Mouse (Mus musculus): ENCODE measurements around the gene Kalrn. TPM values are rescaled to one million over a fixed set of nuclear protein-coding genes. Genes with fewer than 3 reads are reported as not detected.

Kalrn gene
- total RNA-seq, 2 experiments from 2014 or later: 419 to 451 TPM

DNA sequence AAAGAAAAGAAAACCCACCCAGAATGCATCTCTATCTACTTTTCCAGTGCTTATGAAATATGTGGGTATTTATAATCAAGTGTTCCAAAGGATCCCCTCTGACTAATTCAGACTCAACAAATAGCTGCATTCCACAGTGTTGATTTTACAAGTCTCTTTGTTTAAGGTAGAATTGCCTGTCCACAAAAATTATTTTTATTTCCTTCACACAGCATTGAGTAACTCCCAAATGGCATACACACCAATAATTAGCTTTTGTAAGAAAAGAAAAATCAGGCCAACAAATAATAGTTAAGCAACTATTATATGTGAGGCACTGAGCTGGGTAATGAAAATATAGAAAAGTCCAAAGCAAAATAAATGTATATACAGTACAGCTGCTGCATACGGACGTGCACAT, 12.9 kb downstream of the Kalrn start:
- no peak for DNase-seq (ENCODE audit: low spot score in 2 of 2)

DNA sequence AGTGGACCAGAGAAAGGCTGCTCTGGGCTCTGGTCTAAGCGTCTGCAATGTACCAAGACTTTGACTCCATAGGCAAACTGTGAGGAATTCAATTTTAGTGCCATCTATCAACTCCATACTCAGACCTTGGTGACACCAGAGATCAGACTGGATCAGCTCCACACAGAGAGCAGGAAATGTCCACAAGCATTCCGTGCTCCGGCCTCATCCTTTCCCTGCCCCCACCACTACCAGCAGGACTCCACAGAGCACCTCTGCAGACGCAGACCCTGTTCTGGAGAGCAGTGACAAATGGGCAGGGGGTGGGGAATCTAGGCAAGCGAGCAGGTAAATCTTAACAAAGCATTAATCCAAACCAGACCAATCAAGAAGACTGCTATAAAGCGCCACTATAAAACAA, 15.4 kb downstream of the Kalrn start:
- no peak for DNase-seq (ENCODE audit: low spot score in 2 of 2)

DNA sequence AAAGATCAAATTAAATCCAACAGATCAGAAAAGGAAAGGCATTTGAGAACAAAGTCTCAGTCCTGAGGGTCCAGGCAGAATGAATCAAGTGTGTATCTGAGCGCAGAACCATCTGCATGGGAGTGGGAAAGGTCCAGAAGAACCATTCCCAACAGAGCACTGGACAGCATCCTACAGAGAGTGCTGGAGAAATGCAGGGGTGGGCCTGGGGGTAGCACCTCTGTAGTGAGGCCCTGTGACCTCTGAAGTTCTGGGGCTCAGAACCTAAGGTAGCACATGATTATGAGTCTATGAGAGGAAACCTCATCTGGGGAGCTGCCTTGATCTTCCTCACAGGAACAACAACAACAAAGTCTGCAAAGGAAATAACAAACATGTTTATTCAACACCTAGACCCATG, 20.6 kb downstream of the Kalrn start:
- no peak for DNase-seq (ENCODE audit: low spot score in 2 of 2)

DNA sequence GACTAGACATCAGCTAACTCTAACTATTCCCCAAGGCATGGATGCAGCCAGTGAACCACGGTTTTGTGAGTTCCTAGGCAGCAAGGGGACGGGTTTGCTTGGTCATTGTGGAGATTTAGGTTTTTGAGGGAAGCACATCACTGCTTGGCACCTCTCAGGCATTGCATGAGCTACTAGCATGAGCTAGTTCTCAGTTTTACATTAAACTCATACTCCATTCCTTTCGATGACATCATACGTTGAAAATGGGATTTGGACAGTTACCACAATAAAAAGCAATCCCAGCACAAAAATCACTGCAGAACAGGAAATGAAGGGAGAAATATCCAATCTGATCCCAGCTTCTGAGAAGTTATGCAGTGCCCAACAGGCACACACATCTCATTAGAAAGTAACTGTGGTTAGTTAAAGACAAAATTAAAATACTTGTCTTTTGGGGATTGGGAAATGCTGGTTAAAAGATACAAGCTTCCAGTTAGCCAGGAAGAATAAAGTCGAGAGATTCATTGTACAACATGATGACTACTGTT, 23.8 kb downstream of the Kalrn start:
- DNase-seq (ENCODE audit: low spot score in 2 of 2): no peak

DNA sequence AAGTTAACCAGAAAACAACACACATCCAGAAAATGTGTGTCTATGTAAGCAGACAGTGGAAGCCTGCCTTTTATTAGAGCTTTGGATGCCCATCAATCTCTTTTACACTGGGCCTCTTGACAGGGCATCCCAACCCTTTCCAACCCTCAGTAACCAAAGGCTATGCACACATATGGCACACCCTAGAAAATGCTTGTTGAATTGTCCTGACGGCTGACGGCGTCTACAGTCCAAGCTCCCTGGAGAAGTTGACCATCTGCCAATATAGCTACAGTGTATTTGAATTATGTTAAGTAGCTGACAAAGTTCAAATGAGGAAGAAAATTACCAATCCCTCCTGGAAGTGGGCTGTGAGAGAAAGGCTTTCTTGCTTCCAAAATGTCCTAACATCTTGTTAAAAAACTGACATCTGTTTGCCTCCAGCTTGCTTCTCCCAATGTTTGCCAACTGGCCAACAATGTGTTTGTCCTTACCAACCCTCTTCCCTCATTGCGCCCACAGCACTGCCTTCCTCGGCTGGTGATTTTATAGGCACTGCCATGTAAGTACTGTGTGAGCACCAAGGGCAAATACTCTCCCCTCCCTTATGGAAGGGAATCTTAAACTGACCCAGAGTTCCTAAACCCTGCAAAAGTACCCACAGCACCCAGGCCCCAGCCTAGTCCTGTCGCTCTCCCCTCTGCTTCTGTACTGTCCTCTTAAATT, 26.4 kb downstream of the Kalrn start:
- DNase-seq (ENCODE audit: low spot score in 2 of 2): peak in 1 of 2 experiments; percentile 39

DNA sequence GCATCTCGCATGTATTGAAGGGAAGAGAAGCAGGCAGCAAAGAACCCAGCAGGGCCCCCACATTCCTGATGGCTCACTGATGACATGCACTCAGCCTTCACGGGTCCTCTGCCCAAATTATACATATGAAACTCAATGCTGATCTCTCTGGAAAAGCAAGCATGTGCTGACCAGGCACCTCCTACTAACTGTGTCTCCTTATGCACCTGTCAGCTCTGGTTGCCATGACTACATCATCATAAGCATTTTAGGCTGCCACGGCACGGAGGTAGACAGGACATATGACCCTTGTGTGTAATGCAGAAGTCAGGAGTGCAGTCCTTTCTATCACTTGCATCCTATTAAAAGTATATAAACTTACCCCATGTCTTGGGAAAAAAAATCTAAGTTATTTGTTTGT, 29.6 kb downstream of the Kalrn start:
- DNase-seq (ENCODE audit: low spot score in 2 of 2): no peak

DNA sequence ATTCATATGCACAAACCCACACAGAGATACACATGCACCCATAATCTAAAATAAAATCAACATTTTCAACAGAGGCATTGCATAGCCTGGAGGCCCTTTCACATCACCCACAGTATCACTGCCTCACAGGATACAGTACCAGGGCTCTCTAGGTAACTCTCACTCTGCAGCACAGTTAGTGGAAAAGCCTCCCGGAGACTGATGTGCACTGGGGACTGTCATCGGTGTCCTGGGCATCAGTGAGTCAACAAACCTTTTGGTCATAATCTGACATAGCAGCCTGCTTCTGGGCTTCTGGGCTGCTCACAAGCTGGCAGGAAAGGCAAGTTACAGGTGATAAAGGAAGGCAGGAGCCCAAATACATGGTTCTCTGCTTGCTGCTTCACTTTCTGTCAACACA, 31.0 kb downstream of the Kalrn start:
- no peak for DNase-seq (ENCODE audit: low spot score in 2 of 2)

DNA sequence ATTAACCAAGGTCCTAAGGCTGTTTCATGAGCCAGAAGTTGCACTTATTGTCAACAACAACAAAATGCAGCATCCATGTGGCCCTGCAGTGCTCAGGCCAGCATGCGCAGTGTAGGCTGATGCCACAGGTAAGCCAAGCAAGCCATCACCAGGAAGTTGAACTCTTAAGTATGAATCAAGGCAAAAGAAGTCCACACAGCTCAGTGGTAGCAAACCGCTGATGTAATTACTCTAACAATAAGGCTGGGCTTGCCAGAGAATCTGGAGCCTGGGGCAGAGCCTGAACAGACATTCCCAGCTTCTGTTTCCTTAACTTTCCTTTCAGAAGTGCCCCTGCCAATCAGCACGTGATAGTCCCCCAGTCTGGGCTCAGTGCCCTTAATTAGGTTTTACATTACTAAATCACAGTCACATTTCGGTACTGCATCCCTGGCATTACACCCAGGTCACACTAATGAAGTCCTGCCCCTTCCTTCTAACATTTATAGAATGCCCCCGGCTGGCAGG, 34.6 kb downstream of the Kalrn start:
- peak in 1 of 2 experiments; percentile 43 for DNase-seq (ENCODE audit: low spot score in 2 of 2)

DNA sequence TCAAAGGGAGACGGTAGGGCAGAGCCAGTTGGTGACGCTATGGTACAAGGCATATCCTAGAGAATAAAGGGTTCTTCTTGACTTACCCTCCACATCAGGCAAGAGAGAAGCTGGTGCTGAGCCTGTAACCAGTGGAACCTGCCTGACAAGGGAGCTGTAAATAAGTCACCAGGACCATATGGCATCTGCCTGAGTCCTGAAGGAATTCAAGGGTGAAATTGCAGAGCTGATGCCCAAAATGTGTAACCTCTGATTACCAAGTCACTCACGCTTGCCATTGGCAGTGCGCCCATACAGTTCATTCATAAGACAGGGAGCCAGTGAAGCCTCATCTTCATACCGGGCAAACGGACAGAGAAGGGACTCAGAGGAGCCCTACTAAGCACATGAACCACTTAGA, 37.0 kb downstream of the Kalrn start:
- DNase-seq (ENCODE audit: low spot score in 2 of 2): no peak

DNA sequence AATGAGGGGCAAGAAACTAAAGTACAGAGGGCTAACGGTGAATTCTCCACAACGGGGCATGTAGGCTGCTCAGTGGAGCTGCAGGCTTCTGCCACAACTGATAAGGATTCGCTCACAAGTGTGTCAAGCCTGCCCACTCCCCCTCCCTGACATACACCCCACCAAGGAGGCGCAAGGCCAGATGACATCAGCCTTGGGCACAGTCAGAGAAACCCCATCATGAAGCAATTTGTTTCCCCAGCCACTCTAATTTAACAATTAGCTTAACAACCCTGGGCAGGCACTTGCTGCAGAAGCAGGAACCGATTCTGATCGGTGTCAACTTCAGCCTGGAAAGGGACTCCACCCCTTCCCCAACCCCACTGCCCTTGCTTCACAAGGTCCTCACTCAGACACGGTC, 38.2 kb downstream of the Kalrn start:
- no peak for DNase-seq (ENCODE audit: low spot score in 2 of 2)

DNA sequence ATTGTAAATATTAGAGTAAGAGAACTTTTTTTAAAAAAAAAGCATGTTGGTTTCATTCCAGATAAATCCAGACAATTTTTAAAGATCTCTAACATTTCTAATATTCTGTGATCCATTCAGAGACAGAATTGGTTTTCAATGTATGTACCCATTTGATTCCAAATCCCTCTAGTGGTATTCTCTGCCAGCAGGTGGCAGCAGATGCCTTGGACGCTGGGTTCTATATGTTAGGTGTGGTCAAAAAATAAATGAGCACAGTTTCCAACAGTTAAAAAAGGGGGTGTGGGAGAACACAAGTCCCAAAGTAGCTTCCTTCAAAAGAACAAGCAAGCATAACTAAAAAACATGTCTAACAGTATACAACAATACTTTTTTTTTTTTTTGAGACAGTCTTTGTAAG, 41.8 kb downstream of the Kalrn start:
- DNase-seq (ENCODE audit: low spot score in 2 of 2): peak in 1 of 2 experiments; percentile 57

DNA sequence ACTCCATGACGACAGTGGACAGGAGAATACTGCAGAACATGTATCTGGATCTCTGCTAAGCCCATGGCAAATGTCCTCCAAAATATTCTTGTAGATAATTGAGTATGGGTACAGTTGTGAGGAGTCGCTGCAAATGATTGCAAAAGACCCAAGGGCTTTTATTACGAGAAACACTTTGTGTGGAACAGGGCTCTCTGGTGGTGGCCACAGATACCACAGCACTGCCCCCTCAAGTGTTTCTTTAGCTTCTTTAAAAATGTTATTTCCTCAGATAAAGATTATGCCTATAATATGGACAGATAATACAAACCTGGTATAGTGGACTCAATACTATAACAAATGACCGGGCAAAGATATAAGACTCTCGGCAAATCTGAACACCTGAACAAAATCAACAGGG, 43.3 kb downstream of the Kalrn start:
- DNase-seq (ENCODE audit: low spot score in 2 of 2): no peak

DNA sequence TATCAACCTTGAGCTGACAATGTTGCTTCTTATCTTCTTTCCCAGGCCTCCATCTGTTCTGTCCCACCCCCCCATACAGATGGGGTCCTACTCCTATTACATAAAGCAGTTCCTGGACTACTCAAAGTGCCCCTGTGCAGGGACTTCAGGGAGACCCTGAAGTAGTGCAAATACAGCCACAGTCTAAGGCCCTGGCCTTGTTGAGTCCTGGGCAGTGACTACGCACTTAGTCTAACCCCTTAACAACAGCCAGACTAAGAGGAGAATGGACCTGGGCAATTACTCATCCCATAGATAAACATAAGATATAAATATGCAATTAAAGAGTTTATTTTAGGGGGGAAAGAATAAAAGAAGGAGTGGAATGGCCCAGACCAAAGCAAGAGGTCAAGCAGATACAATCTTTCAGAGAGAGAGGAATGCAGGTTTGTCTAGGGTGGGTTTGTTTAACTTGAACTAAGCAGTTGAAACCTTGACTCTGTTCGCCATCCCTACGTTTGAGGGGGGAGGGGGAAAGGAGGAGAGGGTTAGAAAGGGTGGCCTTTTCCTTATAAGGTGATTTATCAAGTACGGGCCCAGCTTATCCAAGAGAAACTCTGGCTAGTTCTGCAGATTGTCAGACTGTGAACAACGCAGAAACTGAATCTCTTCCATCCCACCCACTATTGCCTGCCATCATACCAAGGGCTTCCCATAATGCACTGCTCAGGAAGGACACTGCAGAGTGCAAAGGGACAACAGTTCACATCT, 44.9 kb downstream of the Kalrn start:
- no peak for DNase-seq (ENCODE audit: low spot score in 2 of 2)

DNA sequence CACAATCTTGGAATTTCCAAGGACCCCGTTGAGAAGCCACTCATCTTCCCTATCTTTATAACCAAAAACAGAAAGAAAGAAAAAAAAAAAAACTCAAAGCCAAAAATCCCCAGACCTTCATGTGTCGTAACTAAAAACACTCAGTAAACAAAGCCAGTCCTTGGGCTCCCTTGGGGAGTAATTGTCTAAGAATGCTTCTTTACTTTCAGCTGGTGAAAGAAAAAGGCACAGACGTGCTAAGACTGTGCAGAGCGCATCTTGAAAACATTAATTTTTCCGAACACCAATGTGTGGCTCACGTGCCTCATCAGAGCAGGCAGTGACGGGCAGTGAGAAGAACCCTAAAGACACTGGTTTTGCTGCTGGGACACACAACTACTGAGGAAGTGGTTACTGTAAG, 47.0 kb downstream of the Kalrn start:
- no peak for DNase-seq (ENCODE audit: low spot score in 2 of 2)

DNA sequence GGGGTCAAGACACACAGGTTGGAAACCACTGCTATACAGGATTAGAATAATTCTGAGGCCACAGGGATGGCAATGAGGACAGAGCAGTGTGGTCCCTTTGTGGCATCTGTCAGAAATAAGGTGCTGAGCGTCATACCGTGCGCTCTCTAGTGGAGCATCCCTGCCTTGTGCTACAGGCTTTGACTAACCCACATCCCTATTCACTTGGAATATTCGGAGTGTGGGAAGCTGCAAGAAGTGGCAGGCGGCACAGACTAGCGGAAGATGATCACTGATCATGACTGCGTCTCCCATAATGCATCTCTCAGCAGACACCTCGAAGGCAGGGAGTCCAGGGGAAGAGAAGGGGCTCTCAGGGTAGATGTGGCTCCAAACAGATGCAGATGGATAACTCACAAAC, 47.5 kb downstream of the Kalrn start:
- peak in 1 of 2 experiments; percentile 72 for DNase-seq (ENCODE audit: low spot score in 2 of 2)

DNA sequence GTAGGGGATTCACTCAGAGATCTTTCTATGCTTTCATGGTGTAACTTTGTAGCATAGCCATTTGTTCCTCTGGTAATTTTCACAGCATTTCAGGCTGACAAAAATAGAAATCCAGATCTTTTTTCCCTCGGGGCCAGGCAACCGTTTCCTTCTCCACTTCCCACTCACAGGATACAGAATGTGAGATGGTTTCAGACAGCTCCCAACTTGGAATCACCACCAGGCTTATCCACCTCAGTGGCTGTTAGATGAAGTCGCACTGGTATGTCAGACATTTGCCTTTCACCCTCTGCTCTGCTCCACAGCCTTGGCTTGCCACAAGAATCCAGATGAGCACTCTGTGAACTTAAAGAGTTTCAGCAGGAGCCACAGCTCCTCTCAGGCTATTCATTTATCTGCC, 48.1 kb downstream of the Kalrn start:
- peak in 1 of 2 experiments; percentile 50 for DNase-seq (ENCODE audit: low spot score in 2 of 2)

DNA sequence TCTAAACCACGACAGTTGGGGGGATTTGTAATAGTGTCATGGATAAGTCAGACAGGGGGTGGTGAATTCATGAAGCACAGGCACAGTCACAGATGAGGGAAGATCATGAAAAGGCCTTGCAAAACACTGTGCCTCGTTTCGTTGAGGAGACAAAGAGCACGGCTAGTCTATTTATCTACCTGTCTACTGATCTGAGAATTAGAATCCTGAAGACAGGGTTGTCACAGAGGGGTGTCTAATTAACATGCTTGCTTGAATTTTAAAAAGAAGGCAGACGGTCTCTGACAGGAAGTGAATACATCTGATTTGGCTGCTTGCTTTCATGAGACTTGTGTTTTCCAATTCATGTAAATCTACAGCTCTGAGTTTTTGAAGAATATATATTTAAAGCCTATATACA, 52.3 kb downstream of the Kalrn start:
- no peak for DNase-seq (ENCODE audit: low spot score in 2 of 2)

DNA sequence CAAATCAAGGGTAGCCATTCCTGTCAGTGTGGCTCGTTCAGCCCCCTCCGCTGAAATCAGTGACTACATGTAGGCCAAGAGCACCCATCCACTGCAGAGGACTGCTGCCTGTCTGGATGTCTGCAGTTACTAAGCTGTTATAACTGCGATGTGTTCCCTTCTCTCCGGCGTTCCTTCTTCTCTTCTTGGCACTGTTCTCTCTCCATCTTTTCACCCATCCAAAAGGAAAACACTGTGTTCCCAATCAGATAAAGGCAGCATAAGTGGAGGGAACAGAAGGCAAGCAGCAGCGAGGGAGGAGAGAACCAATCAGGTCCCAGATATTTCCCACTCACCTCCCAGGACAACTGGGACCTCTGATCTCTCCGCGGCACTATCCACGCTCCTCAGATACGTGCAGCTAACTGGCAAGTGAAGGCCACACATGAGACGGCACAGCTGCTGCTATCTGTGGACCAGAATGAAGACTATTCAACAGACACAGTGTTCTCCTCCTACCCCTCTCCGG, 56.4 kb downstream of the Kalrn start:
- DNase-seq (ENCODE audit: low spot score in 2 of 2): peak in 1 of 2 experiments; percentile 69

DNA sequence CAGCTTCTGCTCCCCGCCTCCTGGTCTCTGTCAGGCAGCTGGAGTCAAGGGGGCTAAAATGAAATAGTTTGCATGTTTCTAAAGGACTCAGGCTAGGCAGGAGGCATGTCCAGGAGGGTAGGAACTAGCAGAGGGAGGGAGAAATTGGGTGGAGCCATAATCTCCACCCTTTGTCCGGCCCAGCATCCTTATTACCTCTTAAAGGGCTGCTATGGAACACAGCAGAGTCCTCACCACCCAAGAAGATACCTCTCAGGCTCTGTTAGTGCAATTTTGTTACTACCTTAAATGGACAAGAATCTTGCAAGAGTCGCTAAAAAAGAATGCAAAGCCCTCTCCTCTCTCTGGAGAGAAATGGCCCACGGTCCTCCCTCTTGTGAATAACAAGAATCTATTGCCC, 57.8 kb downstream of the Kalrn start:
- no peak for DNase-seq (ENCODE audit: low spot score in 2 of 2)

DNA sequence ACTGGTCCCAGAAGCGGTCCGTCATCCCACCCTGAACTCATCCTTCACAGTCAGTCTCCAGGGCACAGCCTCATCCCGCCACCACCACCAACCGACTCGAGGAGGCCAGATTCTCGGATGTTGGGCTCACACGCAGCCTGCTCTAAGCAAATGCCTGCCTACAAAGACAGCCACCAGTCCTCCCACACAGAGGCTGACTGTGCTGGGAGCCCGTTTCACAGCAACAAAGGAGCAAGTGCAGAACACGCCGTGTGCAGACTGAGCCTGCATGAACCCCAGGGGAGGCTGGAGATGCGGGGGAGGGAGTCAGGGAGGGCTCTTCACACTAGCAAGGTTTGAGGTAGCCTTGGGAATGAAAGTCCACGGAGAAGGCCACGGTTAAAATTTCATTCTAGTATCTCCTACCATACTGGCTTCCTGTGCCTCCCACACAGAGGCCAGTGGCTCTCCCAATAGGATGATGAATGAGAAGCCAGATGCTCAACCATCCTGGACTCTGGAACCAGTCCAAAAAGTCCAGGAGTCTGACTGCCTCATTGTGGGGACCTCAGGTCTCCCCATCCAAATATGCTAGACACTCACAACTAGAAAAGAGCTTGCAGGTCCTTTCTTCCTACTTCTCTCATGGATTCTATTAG, 59.3 kb downstream of the Kalrn start:
- DNase-seq (ENCODE audit: low spot score in 2 of 2): peak; percentile 74 to 80

DNA sequence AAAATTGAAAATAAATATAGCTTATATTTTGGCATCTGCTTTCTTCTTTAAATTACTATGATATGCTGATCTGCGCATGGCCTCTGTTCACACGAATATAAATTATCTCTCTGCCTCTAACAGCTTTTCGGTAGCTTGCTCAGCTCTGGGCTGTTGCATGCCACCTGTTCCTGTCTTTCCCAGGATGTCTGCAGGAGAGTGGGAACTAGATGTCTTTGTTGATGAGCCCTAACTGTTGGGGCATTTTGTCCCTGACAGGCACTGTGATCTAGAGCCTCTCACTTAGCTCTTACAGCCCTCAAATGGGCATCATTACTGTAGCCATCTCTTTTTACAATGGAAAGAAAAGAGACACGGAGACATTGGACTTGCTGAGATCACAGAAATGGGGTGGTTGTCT, 61.0 kb downstream of the Kalrn start:
- no peak for DNase-seq (ENCODE audit: low spot score in 2 of 2)

DNA sequence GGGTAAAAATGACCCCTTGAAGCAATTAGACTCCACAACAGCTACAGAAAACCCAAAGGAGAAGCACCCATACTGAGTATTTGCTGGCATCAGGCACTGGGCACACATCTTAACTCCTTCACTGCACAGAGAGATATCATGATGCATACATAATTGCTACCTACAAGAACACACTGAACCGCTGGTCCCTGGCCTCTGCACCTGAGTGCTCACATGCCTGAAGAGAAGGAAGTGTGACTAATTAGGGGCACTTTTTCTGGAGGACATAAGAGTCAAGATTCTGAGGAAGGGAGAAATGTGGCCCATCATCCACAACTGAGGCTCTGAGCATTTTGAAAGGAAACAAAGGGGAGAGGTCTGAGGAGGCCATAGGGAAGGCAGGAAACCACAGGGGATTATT, 65.2 kb downstream of the Kalrn start:
- DNase-seq (ENCODE audit: low spot score in 2 of 2): no peak
